Mouse (Mus musculus): ENCODE measurements around the gene Gimap4.

DNA sequence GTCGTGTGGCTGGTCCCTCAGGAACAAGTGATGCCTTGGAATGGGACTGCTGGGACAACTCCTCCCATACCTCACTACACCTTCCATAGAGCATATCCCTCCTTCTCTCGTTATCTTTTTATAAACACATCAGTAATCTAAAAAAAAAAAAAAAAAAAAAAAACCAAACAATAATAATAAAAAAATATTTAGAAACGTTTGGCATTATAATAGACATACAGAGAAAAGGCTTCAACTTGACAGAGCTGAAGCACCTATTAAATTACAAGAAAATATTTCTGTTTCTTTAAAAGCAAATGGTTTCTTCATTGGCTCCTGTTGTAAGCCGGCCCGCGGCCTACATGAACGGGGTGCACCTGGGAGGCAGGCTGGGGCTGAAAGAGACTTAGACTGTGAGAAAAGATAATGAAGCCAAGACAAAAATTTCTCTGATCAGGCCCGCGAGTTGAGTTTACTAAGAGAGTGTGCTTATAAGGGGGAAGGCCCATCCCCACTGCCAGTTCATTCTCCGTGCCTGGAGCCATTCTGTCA is 8.9 kb upstream of the Gimap4 start:
- TF ChIP-seq EP300 (optimal IDR thresholded peaks at IDR 0.05) (no peak), CTCF (IDR thresholded peaks at IDR 0.05; ENCODE audit: low read depth) (no peak)
